Mouse (Mus musculus) lung, postnatal 14 days (tissue): ENCODE measurements around the gene Apol7e.
"Not testable (repeated sequence)": the region's sequence is repeated elsewhere in the genome, so short reads cannot be mapped to it uniquely, and the experiment has no call there.

Experiments used
- DNase-seq: peaks from one replicate; pipeline ENCODE4 v3.0.0; 2021

Gene Apol7e

GRCm38 (mm10) chr15:77741556-77741955 lies 42.9 kb downstream of the Apol7e start:
- DNase-seq, result not testable (repeated sequence)

GRCm38 (mm10) chr15:77744632-77745031 lies 46.0 kb downstream of the Apol7e start:
- DNase-seq, result no peak

- DNase-seq, result no peak
Observed at GRCm38 (mm10) chr15:77745081-77745480, 46.4 kb downstream of the Apol7e start.

- no peak for DNase-seq
Observed at GRCm38 (mm10) chr15:77746326-77746725, 47.7 kb downstream of the Apol7e start.

GRCm38 (mm10) chr15:77748414-77748813 lies 49.8 kb downstream of the Apol7e start:
- no peak for DNase-seq

GRCm38 (mm10) chr15:77749717-77750116 lies 51.1 kb downstream of the Apol7e start:
- DNase-seq, result no peak

GRCm38 (mm10) chr15:77750461-77750860 lies 51.8 kb downstream of the Apol7e start:
- peak; percentile 62 for DNase-seq

- DNase-seq, result no peak
Observed at GRCm38 (mm10) chr15:77752443-77752842, 53.8 kb downstream of the Apol7e start.

- no peak for DNase-seq
Observed at GRCm38 (mm10) chr15:77755132-77755531, 56.5 kb downstream of the Apol7e start.

- no peak for DNase-seq
Observed at GRCm38 (mm10) chr15:77756081-77756480, 57.4 kb downstream of the Apol7e start.

- peak; percentile 64 for DNase-seq
Observed at GRCm38 (mm10) chr15:77756848-77757247, 58.2 kb downstream of the Apol7e start, which contains the start of gene Apol8. Gene Apol8, minus strand, starts transcription at chr15:77757003.

GRCm38 (mm10) chr15:77757586-77758226 lies 59.0 kb downstream of the Apol7e start:
- DNase-seq, result no peak

GRCm38 (mm10) chr15:77760037-77760436 lies 61.4 kb downstream of the Apol7e start:
- no peak for DNase-seq

- DNase-seq, result no peak
Observed at GRCm38 (mm10) chr15:77761083-77761482, 62.4 kb downstream of the Apol7e start.

GRCm38 (mm10) chr15:77761561-77762380 lies 63.1 kb downstream of the Apol7e start:
- peak; percentile 40 for DNase-seq

- DNase-seq, result no peak
Observed at GRCm38 (mm10) chr15:77763050-77763449, 64.4 kb downstream of the Apol7e start.

GRCm38 (mm10) chr15:77763702-77764101 lies 65.0 kb downstream of the Apol7e start:
- DNase-seq, result no peak

GRCm38 (mm10) chr15:77764391-77765006 lies 65.8 kb downstream of the Apol7e start:
- peak; percentile 69 for DNase-seq

GRCm38 (mm10) chr15:77765484-77766093 lies 66.9 kb downstream of the Apol7e start:
- no peak for DNase-seq

GRCm38 (mm10) chr15:77766981-77767380 lies 68.3 kb downstream of the Apol7e start:
- no peak for DNase-seq
